Mouse (Mus musculus) cerebellum, adult 11-12 months (tissue): ENCODE results near the gene Ttll7.

Source experiments
- DNase-seq: peaks from one replicate; pipeline ENCODE4 v3.0.0; 2022

The Ttll7 gene

GRCm38 (mm10) chr3:146851966-146852891 is at the start of gene Ttll7:
TSS of gene Ttll7 (plus strand) at chr3:146852367.
- peak; percentile 84 for DNase-seq

GRCm38 (mm10) chr3:146812041-146812878 is 39.9 kb upstream of the Ttll7 start:
- no peak for DNase-seq

GRCm38 (mm10) chr3:146812901-146813393 is 39.2 kb upstream of the Ttll7 start, which contains the start of gene Prkacb:
TSS of gene Prkacb (minus strand) at chr3:146812990.
- DNase-seq: peak; percentile 93

GRCm38 (mm10) chr3:146813624-146814023 is 38.5 kb upstream of the Ttll7 start:
- DNase-seq: no peak

GRCm38 (mm10) chr3:146820718-146821117 is 31.4 kb upstream of the Ttll7 start:
- no peak for DNase-seq

GRCm38 (mm10) chr3:146842766-146843165 is 9.4 kb upstream of the Ttll7 start:
- no peak for DNase-seq

- no peak for DNase-seq
Observed at GRCm38 (mm10) chr3:146843470-146843869, 8.7 kb upstream of the Ttll7 start.

- DNase-seq: no peak
Observed at GRCm38 (mm10) chr3:146846237-146846636, 5.9 kb upstream of the Ttll7 start.

GRCm38 (mm10) chr3:146848112-146848511 is 4.1 kb upstream of the Ttll7 start:
- no peak for DNase-seq

GRCm38 (mm10) chr3:146849360-146849759 is 2.8 kb upstream of the Ttll7 start:
- DNase-seq: no peak

GRCm38 (mm10) chr3:146854473-146855087 is 2.4 kb downstream of the Ttll7 start:
- DNase-seq: no peak

- DNase-seq: no peak
Observed at GRCm38 (mm10) chr3:146857373-146857772, 5.2 kb downstream of the Ttll7 start.

- DNase-seq: no peak
Observed at GRCm38 (mm10) chr3:146860308-146860707, 8.1 kb downstream of the Ttll7 start.

- no peak for DNase-seq
Observed at GRCm38 (mm10) chr3:146866563-146866962, 14.4 kb downstream of the Ttll7 start.

- DNase-seq: no peak
Observed at GRCm38 (mm10) chr3:146871954-146872353, 19.8 kb downstream of the Ttll7 start.

- no peak for DNase-seq
Observed at GRCm38 (mm10) chr3:146875929-146876328, 23.8 kb downstream of the Ttll7 start.

- no peak for DNase-seq
Observed at GRCm38 (mm10) chr3:146893931-146894330, 41.8 kb downstream of the Ttll7 start.

- DNase-seq: no peak
Observed at GRCm38 (mm10) chr3:146896581-146896980, 44.4 kb downstream of the Ttll7 start.

GRCm38 (mm10) chr3:146900094-146900493 is 47.9 kb downstream of the Ttll7 start:
- DNase-seq: no peak

GRCm38 (mm10) chr3:146901729-146902128 is 49.6 kb downstream of the Ttll7 start:
- DNase-seq: no peak

- no peak for DNase-seq
Observed at GRCm38 (mm10) chr3:146905606-146906005, 53.4 kb downstream of the Ttll7 start.

GRCm38 (mm10) chr3:146908922-146909321 is 56.8 kb downstream of the Ttll7 start:
- DNase-seq: no peak

GRCm38 (mm10) chr3:146913107-146913506 is 60.9 kb downstream of the Ttll7 start:
- no peak for DNase-seq
